Mouse (Mus musculus) MEL-GATA-1-ER (cell line): ENCODE results near the gene Vmn1r2.
"Not testable (repeated sequence)": the region's sequence is repeated elsewhere in the genome, so short reads cannot be mapped to it uniquely, and the experiment has no call there.

Experiments used
- DNase-seq: peaks from one replicate; pipeline ENCODE4 v3.0.0-alpha.2; 2012; ENCODE audit warnings: low read depth; ENCODE audit errors: extremely low read depth

The Vmn1r2 gene

DNA sequence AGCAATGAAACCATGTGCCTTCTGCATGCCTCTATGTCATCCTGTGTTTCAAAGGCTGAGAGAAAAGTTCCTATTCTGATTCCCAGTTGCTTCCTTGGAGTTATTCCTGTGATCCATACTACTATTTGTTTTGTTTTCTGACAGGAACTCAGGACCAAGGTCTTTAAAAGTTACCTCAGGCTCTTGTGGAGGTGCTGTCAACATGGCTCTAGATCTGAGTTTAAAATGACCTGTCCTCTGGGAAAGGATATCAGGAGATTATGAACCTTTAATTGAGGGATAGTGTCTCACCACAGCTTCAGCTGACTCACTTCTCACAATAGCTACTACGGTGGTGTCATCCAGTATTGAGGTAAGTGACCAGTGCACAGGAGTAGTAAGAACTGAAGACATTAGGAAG lies at the start of gene Vmn1r2:
TSS of gene Vmn1r2 (plus strand) at position 301 of the 400 bp plus-strand sequence.
- DNase-seq, result not testable (repeated sequence)

DNA sequence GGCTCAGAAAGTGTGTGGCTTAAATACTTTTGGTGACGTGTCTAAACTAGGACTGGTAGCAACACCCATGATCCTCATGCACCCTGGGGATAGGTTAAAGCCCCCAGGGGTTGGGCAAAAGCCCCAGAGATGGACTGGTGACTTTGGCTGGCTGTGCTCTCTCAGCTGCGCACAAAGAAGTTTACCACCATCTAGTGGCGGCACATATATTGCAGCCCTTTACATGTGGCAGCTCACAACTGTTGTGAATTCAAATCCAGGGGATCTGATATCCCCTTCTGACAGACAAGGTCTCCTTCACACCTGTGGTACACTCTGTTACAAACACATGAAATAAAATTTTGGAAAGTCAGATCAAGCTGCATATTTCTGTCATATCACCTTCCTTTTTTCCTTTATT lies 19.2 kb upstream of the Vmn1r2 start:
- not testable (repeated sequence) for DNase-seq

GRCm38 (mm10) chr4:3153320-3153719 lies 13.8 kb upstream of the Vmn1r2 start:
- DNase-seq, result not testable (repeated sequence)

DNA sequence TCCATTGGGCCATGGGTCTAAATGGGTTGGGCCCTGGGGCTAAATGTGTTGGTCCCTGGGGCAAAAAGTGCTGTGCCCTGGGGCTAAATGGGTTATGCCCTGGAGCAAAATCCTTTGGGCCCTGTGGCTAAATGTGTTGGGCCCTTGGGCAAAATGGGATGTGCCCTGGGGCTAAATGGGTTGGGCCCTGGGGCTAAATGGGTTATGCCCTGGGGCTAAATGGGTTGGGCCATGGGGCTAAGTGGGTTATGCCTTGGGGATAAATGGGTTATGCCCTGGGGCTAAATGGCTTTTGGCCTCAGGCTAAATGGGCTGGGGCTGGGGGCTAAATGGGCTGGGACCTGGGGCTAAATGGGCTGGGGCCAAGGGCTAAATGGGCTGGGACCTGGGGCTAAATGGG lies 2.7 kb upstream of the Vmn1r2 start:
- not testable (repeated sequence) for DNase-seq

DNA sequence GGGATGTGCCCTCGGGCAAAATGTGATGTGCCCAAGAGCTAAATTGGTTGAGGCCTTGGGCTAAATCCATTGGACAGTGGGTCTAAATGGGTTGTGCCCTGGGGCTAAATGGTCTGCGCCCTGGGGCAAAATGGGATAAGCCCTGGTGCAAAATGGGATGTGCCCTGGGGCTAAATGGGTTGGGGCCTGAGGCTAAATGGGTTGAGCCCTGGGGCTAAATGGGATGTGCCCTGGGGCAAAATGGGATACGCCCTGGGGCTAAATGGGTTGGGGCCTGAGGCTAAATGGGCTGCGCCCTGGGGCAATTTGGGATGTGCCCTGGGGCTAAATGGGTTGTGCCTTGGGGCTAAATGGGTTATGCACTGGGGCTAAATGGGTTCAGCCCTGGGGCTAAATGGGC lies 2.1 kb upstream of the Vmn1r2 start:
- no peak for DNase-seq

DNA sequence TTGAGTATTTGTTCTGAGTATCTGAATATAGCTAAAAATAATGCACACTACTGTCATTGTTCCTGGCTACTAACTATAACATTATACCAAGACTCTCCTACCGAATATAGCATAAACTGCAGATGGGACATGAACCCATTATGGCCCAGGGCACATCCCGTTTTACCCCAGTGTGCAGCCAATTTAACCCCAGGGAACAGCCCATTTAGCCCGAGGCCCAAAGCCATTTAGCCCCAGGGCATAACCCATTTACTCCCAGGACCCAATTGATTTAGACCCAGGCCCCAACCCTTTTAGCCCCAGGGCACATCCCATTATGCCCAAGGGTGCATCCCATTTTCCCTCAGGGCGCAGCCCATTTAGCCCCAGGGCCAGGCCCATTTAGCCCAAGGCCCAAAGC lies 7.5 kb downstream of the Vmn1r2 start:
- DNase-seq, result not testable (repeated sequence)

- not testable (repeated sequence) for DNase-seq
These were observed 8.6 kb downstream of the Vmn1r2 start for GRCm38 (mm10) chr4:3175756-3176155.

DNA sequence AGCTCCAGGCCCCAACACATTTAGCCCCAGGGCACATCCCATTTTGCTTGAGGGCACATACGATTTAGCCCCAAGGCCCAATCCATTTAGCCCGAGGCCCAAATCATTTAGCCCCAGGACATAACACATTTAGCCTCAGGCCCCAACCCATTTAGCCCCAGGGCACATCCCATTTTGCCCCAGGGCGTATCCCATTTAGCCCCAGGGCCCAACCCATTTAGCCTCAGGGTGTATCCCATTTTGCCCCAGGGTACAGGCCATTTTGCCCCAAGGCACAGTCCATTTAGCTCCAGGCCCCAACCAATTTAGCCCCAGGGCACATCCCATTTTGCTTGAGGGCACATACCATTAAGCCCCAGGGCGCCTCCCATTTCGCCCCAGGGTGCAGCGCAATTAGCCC lies 9.1 kb downstream of the Vmn1r2 start:
- DNase-seq, result not testable (repeated sequence)

- DNase-seq, result not testable (repeated sequence)
These were observed 9.8 kb downstream of the Vmn1r2 start for GRCm38 (mm10) chr4:3176746-3177490.

GRCm38 (mm10) chr4:3185258-3185657 lies 18.1 kb downstream of the Vmn1r2 start, which contains the start of gene Vmn1r3:
TSS of gene Vmn1r3 (minus strand) at chr4:3185358.
- not testable (repeated sequence) for DNase-seq

DNA sequence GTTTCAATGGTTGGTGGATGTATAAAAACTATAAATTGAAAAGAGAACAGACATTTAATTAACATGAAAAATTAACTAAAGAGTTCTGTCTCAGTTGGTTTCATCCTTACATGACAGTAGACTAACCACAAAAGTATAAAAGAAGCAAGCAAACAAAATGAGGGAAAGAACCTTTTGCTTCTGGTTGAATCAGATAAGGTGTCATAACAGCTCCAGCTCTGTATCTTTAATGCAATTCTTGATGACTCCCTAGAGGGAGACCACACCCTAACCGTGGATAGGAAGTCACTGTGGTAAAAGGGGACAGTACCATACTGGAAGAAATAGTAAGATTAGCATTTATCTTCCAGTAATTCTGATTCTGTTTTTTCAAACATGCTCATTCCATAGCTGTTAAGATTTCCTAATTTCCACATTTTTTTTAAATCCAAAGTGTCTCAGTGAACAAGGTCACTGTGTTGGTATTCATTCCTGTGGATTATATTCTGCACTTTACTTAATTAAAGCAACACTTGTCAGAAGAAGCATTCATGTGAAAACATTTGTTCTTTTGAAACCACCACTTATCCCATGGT lies 42.6 kb downstream of the Vmn1r2 start:
- peak; percentile 58 for DNase-seq

- DNase-seq, result not testable (repeated sequence)
These were observed 46.2 kb downstream of the Vmn1r2 start for GRCm38 (mm10) chr4:3213349-3213748.

DNA sequence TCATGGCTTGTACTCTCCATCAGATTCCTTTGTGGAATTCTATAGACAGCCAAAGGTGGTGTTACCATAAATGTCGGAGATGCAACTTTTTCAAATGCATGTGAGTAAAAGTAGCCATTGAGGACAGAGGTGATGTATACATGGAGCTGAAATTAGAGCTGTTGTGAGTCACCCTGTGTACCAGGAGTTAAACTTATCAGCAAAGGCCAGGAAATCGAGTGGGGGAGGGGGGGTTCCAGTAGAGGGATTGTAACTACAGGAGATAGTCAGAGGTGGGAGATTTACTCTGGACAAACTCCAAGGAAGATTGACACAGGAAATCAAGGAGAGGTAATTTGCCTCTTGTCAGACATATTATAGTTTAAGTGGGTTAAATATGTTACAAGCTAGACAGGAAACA lies 49.3 kb downstream of the Vmn1r2 start:
- DNase-seq, result not testable (repeated sequence)
